Mouse (Mus musculus) lung, adult 2 months (tissue): ENCODE measurements around the gene Tmem102. TPM values are rescaled to one million over a fixed set of nuclear protein-coding genes. Genes with fewer than 3 reads are reported as not detected.
A peak's percentile ranks its signal among the peaks of the same experiment; 100 is the strongest.

Source experiments
- DNase-seq: peaks from one replicate; pipeline ENCODE4 v3.0.0; 2022
- H3K4me1 ChIP-seq: fragments of 200-500 bp; 2 replicates; pipeline ENCODE4 v1.6.1; 2011; ENCODE audit warnings: low read length; ENCODE audit not compliant: control insufficient read depth, insufficient read depth
- H3K4me3 ChIP-seq: fragments of 200-500 bp; replicated peaks from 2 replicates; pipeline ENCODE3; 2011; ENCODE audit warnings: low read depth, mild to moderate bottlenecking, control low read depth, low read length; ENCODE audit errors: extremely low read depth
- CTCF ChIP-seq: fragments of 200-500 bp; IDR thresholded peaks from 2 replicates; pipeline ENCODE4 v1.5.1; 2011; ENCODE audit warnings: mild to moderate bottlenecking, low read length, control low read depth; ENCODE audit not compliant: insufficient read depth
- POLR2A ChIP-seq: fragments of 200-500 bp; IDR thresholded peaks from 2 replicates; pipeline ENCODE4 v1.6.1; 2011; ENCODE audit warnings: low read depth, mild to moderate bottlenecking, control low read depth, low read length, borderline replicate concordance; ENCODE audit errors: extremely low read depth
- WGBS: fragments of 180-500 bp; shearing (Covaris S2); methylation state at CpG from one replicate; pipeline ENCODE4 v1.1.7; 2018; 5-methylcytosine and 5-hydroxymethylcytosine counted together
- polyA plus RNA-seq: library from polyadenylated mRNA; depleted of rRNA; stranded (reverse); fragments of >200 nt; gene quantifications from 2 replicates; pipeline ENCODE4 v1.2.3, GENCODE M21; 2012

Tmem102 gene
- polyA plus RNA-seq, 1 experiment: 9.4 TPM

DNA sequence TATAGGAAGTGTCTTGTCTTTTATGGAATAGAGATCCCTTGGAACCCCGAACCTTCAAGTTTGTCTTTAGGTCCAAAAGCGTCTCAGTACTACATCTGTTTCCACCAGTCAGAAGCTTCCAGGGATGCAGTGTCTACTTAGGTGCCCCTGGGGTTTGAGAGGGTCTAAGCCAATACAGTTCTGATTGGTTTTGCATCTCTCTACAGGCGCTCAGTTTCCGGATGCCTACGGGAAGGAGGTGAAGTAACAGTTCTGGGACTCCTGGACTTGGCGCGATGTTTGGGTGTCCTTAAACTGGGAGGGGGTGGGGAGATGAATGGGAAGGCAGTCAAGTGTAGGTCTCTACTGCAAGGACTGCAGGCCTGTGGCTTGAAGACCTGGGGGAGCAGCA, 33.3 kb upstream of the Tmem102 start:
- Histone ChIP-seq H3K4me3 (peak overlapping the region; percentile 99), H3K4me1 (0 out of 2 replicates have a peak, but pooled peaks cover 2% of the 10 kb centered on the region)
- no peak for TF ChIP-seq POLR2A
- TF ChIP-seq CTCF: no peak
- no peak for DNase-seq
- WGBS: 1% methylated on average over 7 of the region's 7 CpGs

DNA sequence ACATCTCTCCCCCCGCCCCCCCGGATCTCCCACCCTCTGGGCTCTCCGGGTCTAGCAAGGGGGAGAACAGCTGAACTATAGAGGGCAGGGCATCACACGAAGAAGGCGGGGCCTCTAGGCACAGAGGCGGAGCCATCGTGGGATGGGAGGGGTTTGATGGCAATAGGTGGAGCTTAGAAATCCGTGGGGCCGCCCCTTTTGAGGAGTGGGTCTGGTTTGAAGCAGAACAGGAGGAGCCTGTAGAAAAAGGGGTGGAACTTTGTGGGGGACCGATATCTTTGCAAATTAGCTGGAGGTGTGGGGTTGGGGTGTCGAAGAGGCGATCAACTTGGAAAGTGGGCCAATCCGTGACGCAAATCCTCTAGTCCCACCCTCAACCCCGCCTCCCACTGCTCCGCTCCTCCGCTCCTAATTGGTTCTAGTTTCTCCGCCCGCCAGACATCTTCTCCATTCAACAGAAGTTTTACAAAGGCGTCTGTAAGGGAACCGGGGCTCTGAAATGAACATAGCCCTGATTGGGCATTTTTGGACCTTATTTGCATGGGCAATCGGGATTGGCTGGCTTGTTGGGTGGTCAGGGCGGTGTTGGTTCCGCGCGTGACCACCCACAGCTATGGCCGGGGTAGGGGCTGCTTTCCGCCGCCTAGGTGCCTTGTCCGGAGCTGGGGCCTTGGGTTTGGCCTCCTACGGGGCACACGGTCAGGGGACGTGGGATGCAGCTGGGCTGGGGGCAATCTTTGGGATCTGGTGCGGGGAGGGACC, 32.7 kb upstream of the Tmem102 start, which contains the start of gene Tmem256:
Gene Tmem256 (plus strand): TSS at position 563 of the 762 bp plus-strand sequence.
- H3K4me3 ChIP-seq: peak within 1 kb of the TSS; percentile 99
- DNase-seq: peak; percentile 95
- TF ChIP-seq POLR2A (peak; percentile 90), CTCF (no peak)
- 0 out of 2 replicates have a peak, but pooled peaks cover 2% of the 10 kb centered on the region for H3K4me1 ChIP-seq
- WGBS: under 1% methylated on average over 34 of the region's 34 CpGs

DNA sequence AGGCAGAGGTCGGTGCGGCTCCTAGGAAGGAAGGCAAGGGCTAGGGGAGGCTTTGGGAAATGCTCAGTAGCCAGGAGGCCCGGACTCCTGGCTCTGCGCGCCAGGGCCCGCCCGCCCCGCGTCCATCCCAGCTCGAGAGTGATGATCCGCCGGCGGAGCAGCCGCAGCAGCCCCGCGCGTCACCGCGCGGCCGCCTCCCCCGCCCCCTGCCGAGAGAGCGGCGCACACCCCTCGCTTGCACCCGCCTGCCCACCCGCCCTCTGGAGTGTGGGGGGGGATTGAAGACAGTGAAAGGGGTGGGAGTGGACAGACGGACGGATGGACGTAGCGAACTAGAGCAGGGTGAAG, 32.2 kb upstream of the Tmem102 start, which contains the start of gene Nlgn2:
Gene Nlgn2 (minus strand): TSS at position 181 of the 348 bp plus-strand sequence.
- no peak for DNase-seq

DNA sequence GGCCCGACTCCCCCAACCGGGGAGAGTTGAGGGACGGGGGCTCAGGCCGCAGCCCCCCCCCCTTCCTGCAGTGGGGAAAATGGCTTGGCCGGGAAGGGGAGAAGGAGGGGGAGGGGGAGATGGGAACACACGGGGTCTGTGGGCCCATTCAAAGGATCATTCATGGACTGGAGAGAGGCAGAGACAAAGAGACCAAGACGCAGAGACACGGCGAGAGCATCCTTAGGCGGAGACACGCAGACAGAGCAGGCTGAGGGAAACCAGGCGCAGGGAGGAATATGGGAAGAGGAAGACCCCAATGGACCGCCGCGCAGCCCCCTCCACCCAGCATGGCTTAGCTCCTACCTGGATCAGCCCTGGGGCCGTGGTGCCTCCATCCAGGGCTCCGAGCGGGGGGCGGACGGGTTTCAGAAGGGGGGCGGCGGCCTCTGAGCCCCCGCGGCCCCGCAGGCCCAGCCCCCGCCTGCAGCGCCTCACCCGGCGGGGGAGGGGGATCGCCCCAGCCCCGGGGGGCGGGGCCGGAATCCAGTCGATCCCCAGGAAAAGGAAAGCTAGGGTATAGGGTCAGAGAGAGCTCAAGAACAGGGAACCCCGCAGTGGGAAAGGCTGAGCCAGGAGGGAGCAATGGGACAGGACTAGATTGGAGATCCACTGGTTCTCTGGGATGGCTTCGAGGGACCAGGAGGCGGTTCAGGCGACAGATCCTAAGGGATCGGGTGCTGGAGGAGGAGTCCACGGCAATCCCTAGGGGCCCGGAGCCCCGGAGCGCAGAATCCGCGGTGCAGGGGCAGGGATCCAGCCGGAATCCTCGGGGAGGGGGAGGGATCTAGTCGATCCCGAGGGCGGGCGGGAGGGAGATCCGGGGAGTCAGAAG, 31.5 kb upstream of the Tmem102 start:
- WGBS: 4% methylated on average over 51 of the region's 52 CpGs
- no peak for DNase-seq
- no peak for TF ChIP-seq CTCF

More for the DNA sequence above, 32.2 kb upstream of the Tmem102 start, which contains the start of gene Nlgn2:
- peak within 1 kb of the TSS; percentile 99 for H3K4me3 ChIP-seq
- WGBS: under 1% methylated on average over 32 of the region's 32 CpGs
- 0 out of 2 replicates have a peak, but pooled peaks cover 2% of the 10 kb centered on the region for H3K4me1 ChIP-seq
- no peak for TF ChIP-seq CTCF
- no peak for TF ChIP-seq POLR2A

DNA sequence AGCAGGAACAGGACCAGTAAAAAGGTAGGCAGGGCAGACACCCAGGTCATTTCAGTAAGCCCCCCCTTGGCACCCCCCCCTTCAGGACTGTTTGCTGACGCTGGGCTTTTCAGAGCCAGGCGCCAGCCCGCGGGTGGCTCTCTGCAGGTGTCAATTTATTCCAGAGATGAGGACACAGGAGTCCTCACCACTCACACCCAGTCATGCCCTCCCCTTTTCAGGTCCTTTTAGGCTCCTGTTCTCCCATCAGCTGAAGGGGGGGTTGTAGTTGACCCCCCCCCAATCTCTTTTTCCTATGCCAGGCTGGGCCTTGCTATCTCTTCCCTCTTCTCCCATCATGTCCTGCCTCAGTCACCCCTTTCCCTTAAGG, 30.5 kb upstream of the Tmem102 start:
- no peak for TF ChIP-seq CTCF
- no peak for TF ChIP-seq POLR2A
- Histone ChIP-seq H3K4me1 (0 out of 2 replicates have a peak, but pooled peaks cover 2% of the 10 kb centered on the region), H3K4me3 (no peak overlapping the region)
- 36% methylated on average over 4 of the region's 4 CpGs for WGBS
- no peak for DNase-seq

More for the DNA sequence above, 31.5 kb upstream of the Tmem102 start:
- Histone ChIP-seq H3K4me1 (0 out of 2 replicates have a peak, but pooled peaks cover 2% of the 10 kb centered on the region), H3K4me3 (peak overlapping the region; percentile 66)

DNA sequence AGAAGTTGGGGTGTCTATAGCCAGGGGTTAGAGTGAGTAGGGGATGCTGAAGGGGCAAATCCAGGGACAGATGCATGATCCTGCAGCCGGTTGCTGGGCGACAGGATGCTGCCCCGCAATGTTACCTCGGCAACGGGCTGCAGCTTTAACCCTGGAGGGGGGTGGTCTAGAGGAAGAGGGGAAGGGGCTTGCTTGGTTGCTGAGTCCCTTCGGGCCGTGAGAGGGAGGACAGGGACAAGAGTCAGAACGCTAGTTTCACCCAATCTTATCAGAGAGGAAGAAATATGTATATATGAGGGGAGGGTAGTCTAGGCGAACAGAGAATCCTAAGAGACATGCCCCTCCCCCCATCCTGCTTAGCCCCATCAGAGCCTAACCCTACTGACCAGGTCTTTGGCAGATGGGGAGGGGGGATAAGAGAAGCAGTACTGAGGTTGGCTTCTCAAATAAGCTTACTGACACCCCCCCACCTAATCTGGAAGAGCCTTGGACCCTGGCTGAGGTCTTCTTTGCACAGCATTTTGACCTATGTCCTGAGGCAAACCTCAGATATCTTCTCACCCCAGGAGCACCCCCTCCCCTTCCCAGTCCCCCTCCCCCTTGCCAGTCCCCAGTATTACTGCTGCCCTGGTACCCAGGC, 30.0 kb upstream of the Tmem102 start:
- no peak for DNase-seq
- H3K4me3 ChIP-seq: no peak overlapping the region
- WGBS: 54% methylated on average over 9 of the region's 9 CpGs

DNA sequence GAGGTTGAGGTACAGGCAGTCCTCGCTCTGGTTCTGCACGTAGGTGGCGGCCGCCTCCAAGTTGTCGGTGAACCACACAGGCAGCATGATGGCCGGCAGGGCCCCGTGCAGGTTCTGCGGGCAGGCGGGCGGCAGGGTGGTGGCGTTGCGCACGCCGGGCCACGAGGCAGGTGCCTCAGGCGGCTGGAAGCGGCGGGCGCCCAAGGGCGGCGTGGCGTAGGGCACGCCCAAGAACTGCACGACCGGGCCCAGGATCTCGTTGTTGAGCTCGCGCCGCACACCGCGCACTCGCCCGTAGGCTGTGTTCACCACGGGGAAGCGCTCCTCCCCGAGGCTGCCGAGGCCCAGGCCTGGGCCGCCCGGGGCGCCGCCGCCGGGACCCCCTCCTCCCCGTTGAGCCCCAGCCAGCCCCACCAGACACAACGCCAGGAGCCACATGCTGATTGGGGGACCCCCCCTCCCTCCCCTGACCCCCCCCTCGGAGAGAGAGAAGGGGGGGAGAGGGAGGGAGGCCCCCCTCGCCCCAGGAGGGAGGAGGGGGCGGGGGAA, 28.7 kb upstream of the Tmem102 start:
- 0 out of 2 replicates have a peak, but pooled peaks cover 2% of the 10 kb centered on the region for H3K4me1 ChIP-seq
- H3K4me3 ChIP-seq: no peak overlapping the region
- WGBS: 27% methylated on average over 46 of the region's 48 CpGs
- peak; percentile 39 for DNase-seq
- TF ChIP-seq CTCF (no peak), POLR2A (no peak)

More for the DNA sequence above, 30.0 kb upstream of the Tmem102 start:
- H3K4me1 ChIP-seq: 0 out of 2 replicates have a peak, but pooled peaks cover 2% of the 10 kb centered on the region
- TF ChIP-seq CTCF: no peak
- no peak for TF ChIP-seq POLR2A

DNA sequence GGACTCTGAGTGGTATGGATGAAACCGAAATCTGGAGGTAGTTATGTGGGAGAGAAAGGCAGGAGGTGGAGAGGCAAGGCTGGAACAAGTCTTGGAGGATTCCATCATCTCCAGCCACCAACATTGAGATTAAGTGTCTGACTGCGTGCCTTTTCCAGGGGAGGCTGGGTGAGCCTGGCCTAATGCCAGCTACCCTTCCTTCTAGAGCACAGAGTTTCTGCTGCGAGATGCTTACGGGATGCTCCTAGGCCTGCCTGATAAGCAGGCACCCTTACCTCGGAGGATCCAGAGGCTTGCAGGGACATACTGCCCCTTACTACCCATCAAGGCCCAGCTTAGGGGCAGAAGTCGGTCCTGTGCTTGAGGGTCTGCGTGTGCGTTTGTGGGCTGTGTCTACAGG, 28.1 kb upstream of the Tmem102 start:
- TF ChIP-seq CTCF: no peak
- no peak for TF ChIP-seq POLR2A
- 69% methylated on average over 8 of the region's 8 CpGs for WGBS
- H3K4me1 ChIP-seq: 0 out of 2 replicates have a peak, but pooled peaks cover 2% of the 10 kb centered on the region
- no peak for DNase-seq
- H3K4me3 ChIP-seq: no peak overlapping the region

DNA sequence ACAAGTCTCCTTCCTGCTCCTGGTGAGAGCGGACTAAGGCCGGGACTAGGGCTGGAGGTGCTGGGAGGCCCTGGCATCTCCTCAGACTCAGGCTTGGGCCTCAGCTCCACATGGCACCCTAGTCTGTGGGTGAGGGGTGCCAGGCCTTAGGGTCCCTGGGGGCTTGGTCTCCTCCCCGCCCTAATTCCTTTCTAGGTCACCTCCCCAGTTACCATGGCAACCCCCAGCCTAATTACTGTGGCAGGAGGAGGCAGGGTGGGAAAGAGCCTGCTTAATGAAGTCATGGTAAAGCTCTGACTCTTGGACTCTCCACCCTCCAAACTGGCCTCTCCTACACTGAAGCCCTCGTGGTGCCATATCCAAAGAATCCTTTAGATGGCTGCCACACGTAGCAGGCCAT, 23.4 kb upstream of the Tmem102 start:
- Histone ChIP-seq H3K4me1 (no peaks in the 10 kb centered on the region), H3K4me3 (no peak overlapping the region)
- WGBS: 78% methylated on average over 5 of the region's 5 CpGs
- DNase-seq: no peak
- no peak for TF ChIP-seq POLR2A
- no peak for TF ChIP-seq CTCF
